Mouse (Mus musculus) heart, embryonic 16.5 days (tissue): ENCODE measurements at regions not wholly inside any gene's neighbourhood (a gene's known extent, or its start where the extent isn't known, plus 50 kb on each side); places are given as distances from the start of the nearest gene placed in this dataset.

ENCODE experiments used
- ATAC-seq: fragments of 200-750 bp; cut with Nextera tagmentation; replicated peaks from 2 replicates; pipeline ENCODE4 v1.8.0; 2017; ENCODE audit warnings: moderate number of reproducible peaks; ENCODE audit not compliant: insufficient read depth, low FRiP score; ENCODE audit errors: extremely low read depth
- H3K27ac ChIP-seq: fragments of 300-500 bp; sonication (generic); 2 replicates; pipeline ENCODE4 v1.5.1; 2014; ENCODE audit warnings: mild to moderate bottlenecking, low read length, control low read depth, moderate library complexity
- H3K27me3 ChIP-seq: fragments of 300-500 bp; sonication (generic); 2 replicates; pipeline ENCODE4 v1.6.1; 2014; ENCODE audit warnings: low read length, mixed read lengths; ENCODE audit not compliant: control insufficient read depth, insufficient read depth
- H3K36me3 ChIP-seq: fragments of 300-500 bp; sonication (generic); 2 replicates; pipeline ENCODE4 v1.6.1; 2014; ENCODE audit not compliant: control insufficient read depth, insufficient read depth
- H3K4me1 ChIP-seq: fragments of 300-500 bp; sonication (generic); 2 replicates; pipeline ENCODE4 v1.6.1; 2014; ENCODE audit warnings: low read length, mixed read lengths; ENCODE audit not compliant: control insufficient read depth, insufficient read depth
- H3K4me2 ChIP-seq: fragments of 300-500 bp; sonication (generic); 2 replicates; pipeline ENCODE4 v1.6.1; 2014; ENCODE audit warnings: low read depth, mild to moderate bottlenecking, control low read depth, low read length
- H3K4me3 ChIP-seq: fragments of 300-500 bp; sonication (generic); 2 replicates; pipeline ENCODE4 v1.5.1; 2014; ENCODE audit warnings: mild to moderate bottlenecking, control low read depth, low read length
- H3K9ac ChIP-seq: fragments of 300-500 bp; sonication (generic); 2 replicates; pipeline ENCODE4 v1.6.1; 2014; ENCODE audit warnings: low read length, control low read depth
- H3K9me3 ChIP-seq: fragments of 300-500 bp; sonication (generic); replicated peaks from 2 replicates; pipeline ENCODE4 v1.6.1; 2016; ENCODE audit warnings: low read length; ENCODE audit not compliant: control insufficient read depth
- WGBS: fragments of 180-500 bp; shearing (Covaris S2); extraction: QIAGEN DNeasy Blood & Tissue Kit; methylation state at CpG from one replicate; pipeline ENCODE4 v1.1.7; 2014; 5-methylcytosine and 5-hydroxymethylcytosine counted together

DNA sequence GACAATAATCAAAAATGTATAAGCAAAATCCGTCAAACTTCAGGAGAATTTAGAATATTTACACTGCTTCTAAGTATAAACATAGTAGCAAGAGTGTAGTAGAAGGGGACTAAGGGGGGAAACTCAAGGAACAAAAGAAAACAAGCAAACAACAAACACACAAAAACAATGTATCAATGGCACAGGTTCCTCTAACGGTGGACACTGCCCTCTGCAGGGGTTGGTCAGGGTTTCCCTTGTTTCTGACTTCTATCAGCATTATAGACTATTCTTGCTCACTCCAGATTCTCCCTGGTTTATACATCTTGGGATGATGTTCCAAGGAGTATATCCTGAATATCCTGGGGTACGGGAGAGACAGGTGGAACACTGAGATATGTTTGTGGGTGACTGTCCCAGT, 147.3 kb upstream of the Ppp2r3a start:
- no peaks in the 10 kb centered on the region for H3K9me3 ChIP-seq
- 68% methylated on average over 3 of the region's 3 CpGs for whole genome bisulfite sequencing
- H3K36me3 ChIP-seq: no peaks in the 10 kb centered on the region
- no peak overlapping the region for H3K27ac ChIP-seq
- ATAC-seq: no peak
- H3K4me3 ChIP-seq: no peak overlapping the region
- no peak overlapping the region for H3K9ac ChIP-seq
- H3K4me1 ChIP-seq: peaks cover 5% of the 10 kb centered on the region; the same call in 1 of the 2 replicates
- no peak overlapping the region for H3K4me2 ChIP-seq
- H3K27me3 ChIP-seq: no peaks in the 10 kb centered on the region

DNA sequence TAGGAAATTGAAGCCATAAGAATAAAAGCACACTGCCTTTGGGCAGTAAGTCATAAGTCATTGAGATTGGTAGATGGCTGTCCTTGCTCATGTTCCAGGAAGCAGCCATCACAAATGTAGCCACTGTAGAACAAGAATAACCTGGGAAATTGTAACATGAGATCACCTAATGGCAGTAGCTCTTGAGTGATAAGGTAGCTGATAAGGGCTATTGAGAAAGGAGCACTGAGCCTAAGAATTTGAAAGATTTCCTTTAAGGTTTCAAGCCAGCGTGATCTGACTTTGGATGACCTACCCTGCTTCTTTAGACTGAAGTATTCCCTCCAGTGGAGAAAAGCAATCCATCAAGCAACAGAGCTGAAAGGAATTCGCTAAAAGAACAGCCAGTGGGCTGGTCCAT, 117.8 kb upstream of the Ppp2r3a start:
- Histone ChIP-seq H3K4me1 (peaks cover 2% of the 10 kb centered on the region; the same call in 1 of the 2 replicates), H3K27ac (no peak overlapping the region), H3K4me3 (no peak overlapping the region), H3K27me3 (no peaks in the 10 kb centered on the region), H3K9ac (no peak overlapping the region), H3K4me2 (no peak overlapping the region), H3K36me3 (no peaks in the 10 kb centered on the region), H3K9me3 (no peaks in the 10 kb centered on the region)
- ATAC-seq: no peak
- WGBS: 15% methylated on average over 2 of the region's 2 CpGs

DNA sequence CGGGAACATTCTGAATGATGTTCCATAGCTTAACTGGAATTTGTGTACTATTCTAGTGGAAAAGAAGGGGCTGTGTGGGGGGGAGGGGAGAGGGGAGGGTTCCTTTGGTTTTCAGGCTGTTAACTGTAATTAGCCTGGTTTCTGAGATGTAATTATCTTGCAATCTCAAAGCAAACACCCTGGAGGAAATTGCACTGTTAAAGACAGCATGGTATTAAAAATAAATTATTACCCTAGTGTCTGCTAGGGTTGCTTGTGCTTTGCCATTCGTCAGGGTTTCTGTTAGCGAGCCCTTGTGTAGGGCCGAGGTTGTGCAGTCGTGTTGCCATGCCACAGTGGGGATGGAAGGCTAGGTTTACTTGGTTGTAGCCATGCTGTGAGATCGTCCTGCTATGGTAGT, 105.0 kb upstream of the Ppp2r3a start:
- Histone ChIP-seq H3K27ac (no peak overlapping the region), H3K9me3 (no peaks in the 10 kb centered on the region), H3K27me3 (no peaks in the 10 kb centered on the region), H3K4me1 (no peaks in the 10 kb centered on the region), H3K4me3 (no peak overlapping the region), H3K36me3 (no peaks in the 10 kb centered on the region), H3K4me2 (no peak overlapping the region), H3K9ac (no peak overlapping the region)
- ATAC-seq: no peak
- 85% methylated on average over 6 of the region's 6 CpGs for WGBS

DNA sequence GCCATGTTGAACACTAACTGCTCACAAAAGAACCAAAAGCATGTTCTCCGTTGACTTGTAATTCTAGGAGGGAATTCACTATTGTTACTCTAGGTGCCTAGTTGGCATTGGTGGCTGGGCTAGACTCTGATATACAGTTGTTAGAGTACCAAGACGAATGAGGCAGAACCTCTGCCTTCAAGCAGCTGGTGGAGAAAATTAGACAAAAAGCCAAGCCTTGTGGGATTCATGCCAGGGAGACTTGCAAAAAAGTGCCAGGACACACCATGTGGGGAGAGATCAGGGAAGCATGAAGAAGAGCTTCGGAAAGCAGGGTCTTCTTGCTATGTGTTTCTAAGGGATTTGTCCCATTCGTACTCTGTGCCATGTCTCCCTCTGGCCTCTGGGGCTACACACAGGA, 97.2 kb upstream of the Ppp2r3a start:
- H3K4me3 ChIP-seq: no peak overlapping the region
- H3K9me3 ChIP-seq: no peaks in the 10 kb centered on the region
- no peak overlapping the region for H3K9ac ChIP-seq
- H3K27ac ChIP-seq: no peak overlapping the region
- H3K4me1 ChIP-seq: no peaks in the 10 kb centered on the region
- 87% methylated on average over 4 of the region's 4 CpGs for WGBS
- no peak overlapping the region for H3K4me2 ChIP-seq
- H3K36me3 ChIP-seq: no peaks in the 10 kb centered on the region
- no peak for ATAC-seq
- H3K27me3 ChIP-seq: no peaks in the 10 kb centered on the region

DNA sequence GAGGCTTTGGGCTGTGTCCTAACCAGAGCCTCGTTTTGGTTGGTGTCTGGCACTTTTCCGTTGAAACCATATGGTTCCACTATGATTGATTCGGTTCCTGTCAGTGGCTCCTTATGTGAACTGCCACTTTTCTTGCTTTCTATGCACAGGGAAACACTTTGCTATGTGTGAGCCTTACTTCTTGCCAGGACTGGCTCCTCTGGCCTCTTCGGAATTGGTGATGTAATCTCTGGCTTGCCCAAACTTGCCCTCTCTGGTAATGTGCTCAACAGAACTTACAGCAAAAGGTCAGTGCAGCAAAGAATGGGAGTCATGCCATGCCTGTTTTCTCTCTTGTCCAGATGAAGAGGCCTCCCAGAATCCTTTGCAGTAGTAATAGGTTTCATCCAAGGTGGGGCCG, 91.3 kb upstream of the Ppp2r3a start:
- no peaks in the 10 kb centered on the region for H3K36me3 ChIP-seq
- H3K9me3 ChIP-seq: no peaks in the 10 kb centered on the region
- no peak overlapping the region for H3K27ac ChIP-seq
- H3K27me3 ChIP-seq: no peaks in the 10 kb centered on the region
- H3K9ac ChIP-seq: no peak overlapping the region
- peaks cover 2% of the 10 kb centered on the region; the same call in 1 of the 2 replicates for H3K4me1 ChIP-seq
- no peak overlapping the region for H3K4me2 ChIP-seq
- WGBS: 76% methylated on average over 5 of the region's 5 CpGs
- H3K4me3 ChIP-seq: no peak overlapping the region
- ATAC-seq: no peak

DNA sequence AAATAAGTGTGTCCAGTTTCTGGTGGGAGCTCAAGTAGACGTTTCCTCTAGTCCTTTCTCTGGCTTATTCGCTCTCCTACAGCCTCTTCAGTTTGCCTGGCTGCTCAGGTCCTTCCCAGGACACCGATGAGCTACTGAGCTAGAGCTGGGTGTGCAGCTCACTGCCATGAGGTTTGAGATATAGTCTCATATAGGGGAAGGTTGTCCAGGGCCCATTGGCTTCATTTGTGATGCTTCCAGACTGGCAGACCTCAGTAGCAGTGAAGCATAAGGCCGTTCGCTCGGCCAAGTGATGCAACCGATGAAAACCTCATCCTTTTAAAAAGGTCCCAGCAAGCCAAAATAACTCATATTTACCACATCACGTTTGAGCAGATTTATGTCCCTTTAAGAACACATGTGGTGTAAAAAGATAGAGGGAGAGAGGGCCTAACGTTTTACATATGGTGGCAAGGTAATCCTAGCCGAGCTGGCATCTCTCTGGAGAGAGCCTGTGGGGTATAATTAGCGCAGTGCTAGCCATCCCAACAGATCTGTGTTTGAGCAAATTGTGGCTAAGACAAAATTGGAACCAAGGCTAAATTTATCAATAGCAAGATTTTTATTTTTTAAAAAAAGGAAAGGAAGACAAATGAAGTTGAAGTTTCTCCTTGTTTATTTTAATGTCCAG, 89.3 kb upstream of the Ppp2r3a start:
- no peak for ATAC-seq
- 72% methylated on average over 11 of the region's 11 CpGs for WGBS
- Histone ChIP-seq H3K27me3 (no peaks in the 10 kb centered on the region), H3K4me2 (no peak overlapping the region), H3K36me3 (no peaks in the 10 kb centered on the region), H3K9me3 (no peaks in the 10 kb centered on the region), H3K4me3 (no peak overlapping the region), H3K27ac (no peak overlapping the region), H3K9ac (no peak overlapping the region), H3K4me1 (peaks cover 2% of the 10 kb centered on the region; the same call in 1 of the 2 replicates)

DNA sequence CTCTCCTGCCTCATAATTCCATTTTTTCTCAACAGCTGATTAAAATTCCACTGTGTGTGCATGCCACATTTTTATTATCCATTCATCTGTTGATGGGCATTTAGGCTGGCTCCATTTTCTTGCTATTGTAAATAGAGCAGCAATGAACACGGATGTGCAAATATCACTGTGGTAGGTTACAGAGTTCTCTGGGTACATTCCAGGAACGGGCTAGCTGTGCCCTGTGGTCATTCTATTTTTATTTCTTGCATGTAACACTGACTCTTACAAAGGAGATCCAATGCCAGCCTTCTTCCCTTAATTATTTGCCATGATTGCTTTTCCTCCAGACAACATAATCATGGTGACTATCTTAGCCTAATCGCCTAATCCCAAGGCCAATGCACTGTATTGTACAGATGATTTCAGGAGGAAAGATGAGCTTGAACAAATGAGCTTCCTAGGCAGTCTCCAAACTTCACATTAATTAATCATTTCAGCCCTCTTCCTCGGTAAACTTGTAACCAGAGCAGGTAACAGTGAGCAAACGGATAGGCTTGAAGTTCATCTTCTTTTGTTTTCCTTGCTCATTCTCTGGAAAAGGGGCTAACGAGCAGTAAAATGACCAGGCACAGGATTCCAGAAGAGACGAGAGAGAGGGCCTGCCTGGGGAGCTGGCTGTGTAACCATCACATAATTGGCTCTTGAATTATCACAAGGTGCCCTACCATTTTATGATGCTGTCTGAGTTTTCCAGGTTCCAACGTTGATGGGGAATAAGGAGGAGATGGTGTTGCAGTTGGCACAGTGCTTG, 77.6 kb upstream of the Ppp2r3a start:
- no peaks in the 10 kb centered on the region for H3K36me3 ChIP-seq
- no peak overlapping the region for H3K27ac ChIP-seq
- H3K9me3 ChIP-seq: no peaks in the 10 kb centered on the region
- no peak overlapping the region for H3K9ac ChIP-seq
- H3K4me3 ChIP-seq: no peak overlapping the region
- no peak for ATAC-seq
- peaks cover 6% of the 10 kb centered on the region for H3K4me1 ChIP-seq
- H3K27me3 ChIP-seq: no peaks in the 10 kb centered on the region
- H3K4me2 ChIP-seq: no peak overlapping the region
- 63% methylated on average over 8 of the region's 8 CpGs for WGBS

DNA sequence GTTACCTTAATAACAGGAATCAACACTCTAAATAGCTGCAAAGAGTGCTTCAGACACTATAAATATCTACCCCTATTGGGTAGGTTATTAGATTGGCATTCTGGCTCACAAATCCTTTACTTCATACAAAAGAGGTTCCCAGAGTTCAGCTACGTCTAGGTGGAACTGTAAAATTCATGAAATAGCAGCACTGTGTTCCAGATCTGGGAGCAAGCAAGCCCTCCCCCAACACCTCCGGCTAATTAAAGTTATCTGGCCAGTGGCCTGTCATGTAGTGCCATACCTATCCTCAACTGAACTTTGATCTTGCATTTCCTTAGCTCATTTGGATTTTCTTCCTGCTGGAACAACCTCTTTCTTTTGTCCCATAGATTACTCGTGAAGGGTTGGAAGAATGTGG, 75.4 kb upstream of the Ppp2r3a start:
- Histone ChIP-seq H3K27me3 (no peaks in the 10 kb centered on the region), H3K36me3 (no peaks in the 10 kb centered on the region), H3K4me1 (peaks cover 6% of the 10 kb centered on the region), H3K27ac (peak overlapping the region; percentile 48; the same call in 1 of the 2 replicates), H3K4me2 (no peak overlapping the region), H3K9ac (no peak overlapping the region), H3K9me3 (no peaks in the 10 kb centered on the region), H3K4me3 (no peak overlapping the region)
- ATAC-seq: 0 out of 2 replicates have a peak, but pooled peaks have one; percentile 41
- 29% methylated on average over 3 of the region's 3 CpGs for WGBS

DNA sequence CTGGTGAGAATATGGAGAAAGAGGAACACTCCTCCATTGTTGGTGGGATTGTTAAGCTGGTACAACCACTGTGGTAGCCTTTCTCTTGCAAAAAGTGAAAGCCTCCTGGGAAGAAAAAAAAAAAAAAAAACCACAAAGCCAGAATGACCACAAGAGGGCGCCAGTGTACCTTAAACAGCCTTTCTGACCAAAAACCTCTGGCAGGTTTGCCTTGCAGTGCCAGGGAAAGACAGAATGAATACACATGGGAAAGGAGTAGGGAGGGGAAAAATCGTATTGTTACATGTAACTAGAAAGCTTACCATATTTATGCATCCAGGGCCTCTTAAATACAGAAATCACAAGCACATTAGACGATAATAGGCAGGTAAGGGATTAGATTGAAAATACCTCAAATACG, 62.4 kb upstream of the Ppp2r3a start:
- Histone ChIP-seq H3K4me3 (no peak overlapping the region), H3K9ac (no peak overlapping the region), H3K4me1 (no peaks in the 10 kb centered on the region), H3K9me3 (no peaks in the 10 kb centered on the region), H3K27ac (no peak overlapping the region), H3K4me2 (no peak overlapping the region), H3K36me3 (no peaks in the 10 kb centered on the region), H3K27me3 (no peaks in the 10 kb centered on the region)
- WGBS: 39% methylated on average over 4 of the region's 4 CpGs
- ATAC-seq: no peak
